Mouse (Mus musculus): ENCODE data around the gene Misp. TPM values are rescaled to one million over a fixed set of nuclear protein-coding genes. Genes with fewer than 3 reads are reported as not detected.

Misp gene
- 1.3 and 2.1 TPM in 2 replicates for polyA plus RNA-seq (2016; fragmentation: Nextera tagmentation; extraction: Ambion mirVana)

GRCm38 (mm10) chr10:79820782-79821181 is at the start of gene Misp:
Gene Misp, plus strand, starts transcription at chr10:79820989.
- Histone ChIP-seq H3K4me1 (peaks cover 24% of the 10 kb centered on the region), H3K27me3 (no peaks in the 10 kb centered on the region; the same call in 1 of the 2 replicates), H3K27ac (no peak within 1 kb of the TSS), H3K9me3 (replicated peaks) (no peaks in the 10 kb centered on the region), H3K36me3 (peaks cover 50% of the 10 kb centered on the region), H3K4me2 (replicated peaks) (no peak within 1 kb of the TSS), H3K9ac (no peak within 1 kb of the TSS), H3K4me3 (no peak within 1 kb of the TSS)
- ATAC-seq (ENCODE audit: low FRiP score), result no peak
- 71% methylated on average over 11 of the region's 11 CpGs for WGBS

GRCm38 (mm10) chr10:79772320-79772719 is 48.5 kb upstream of the Misp start:
- WGBS, result 92% methylated on average over 3 of the region's 3 CpGs

GRCm38 (mm10) chr10:79773208-79773607 is 47.6 kb upstream of the Misp start:
- H3K27ac ChIP-seq, result no peak overlapping the region
- H3K36me3 ChIP-seq, result no peaks in the 10 kb centered on the region
- H3K9ac ChIP-seq, result no peak overlapping the region
- ATAC-seq (ENCODE audit: low FRiP score), result no peak
- H3K27me3 ChIP-seq, result peaks cover 28% of the 10 kb centered on the region
- peaks cover 15% of the 10 kb centered on the region for H3K4me1 ChIP-seq
- H3K4me2 ChIP-seq (replicated peaks), result no peak overlapping the region
- H3K9me3 ChIP-seq (replicated peaks), result no peaks in the 10 kb centered on the region; the same call in 1 of the 2 replicates
- H3K4me3 ChIP-seq, result no peak overlapping the region
- 88% methylated on average over 2 of the region's 2 CpGs for WGBS

More at GRCm38 (mm10) chr10:79772320-79772719, 48.5 kb upstream of the Misp start:
- Histone ChIP-seq H3K4me2 (replicated peaks) (no peak overlapping the region), H3K27me3 (peaks cover 19% of the 10 kb centered on the region), H3K4me3 (no peak overlapping the region), H3K36me3 (no peaks in the 10 kb centered on the region), H3K4me1 (peaks cover 12% of the 10 kb centered on the region), H3K9me3 (replicated peaks) (no peaks in the 10 kb centered on the region; the same call in 1 of the 2 replicates), H3K9ac (no peak overlapping the region), H3K27ac (no peak overlapping the region)
- ATAC-seq (ENCODE audit: low FRiP score), result no peak

DNA sequence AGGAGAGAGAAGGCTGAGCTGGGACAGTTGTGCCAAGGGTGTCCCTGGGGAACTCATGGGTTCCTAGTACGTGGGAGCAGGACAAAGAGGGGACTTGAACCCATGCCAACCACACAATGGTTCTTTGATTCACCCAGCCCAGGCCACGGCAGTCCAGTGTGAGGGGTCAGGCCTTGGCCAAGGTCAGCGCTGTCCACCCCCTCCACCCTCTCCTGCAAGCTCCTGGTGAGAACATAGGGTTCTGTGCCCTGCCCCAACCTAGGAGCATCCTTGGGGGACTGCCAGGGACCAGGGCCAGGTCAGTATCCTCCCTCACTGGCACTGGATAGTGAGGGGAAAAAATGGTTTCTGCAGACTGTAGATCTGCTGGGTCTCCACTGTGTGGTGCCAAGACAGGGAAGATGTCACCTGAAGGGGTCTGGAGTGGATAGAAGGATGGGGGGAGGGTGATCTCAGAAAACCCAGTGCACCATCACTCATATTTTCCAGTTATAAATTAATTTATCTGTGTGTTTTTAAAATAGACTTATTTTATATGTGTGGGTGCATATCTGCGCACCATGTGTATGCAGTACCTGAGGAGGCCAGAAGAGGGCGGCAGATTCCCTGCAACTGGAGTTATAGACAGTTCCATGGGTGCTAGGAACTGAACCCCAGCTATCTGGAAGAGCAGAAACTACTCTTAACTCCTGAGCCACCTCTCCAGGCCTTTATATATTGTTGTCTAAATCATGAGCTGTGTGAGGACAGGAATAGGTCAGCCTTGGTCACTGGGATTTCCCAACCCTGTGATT is 46.1 kb upstream of the Misp start:
- H3K27me3 ChIP-seq, result peaks cover 43% of the 10 kb centered on the region
- H3K27ac ChIP-seq, result no peak overlapping the region
- ATAC-seq (ENCODE audit: low FRiP score), result no peak
- WGBS, result 68% methylated on average over 5 of the region's 5 CpGs
- no peak overlapping the region for H3K4me3 ChIP-seq
- no peak overlapping the region for H3K9ac ChIP-seq
- peaks cover 14% of the 10 kb centered on the region for H3K4me1 ChIP-seq
- no peak overlapping the region for H3K4me2 ChIP-seq (replicated peaks)
- H3K9me3 ChIP-seq (replicated peaks), result no peaks in the 10 kb centered on the region; the same call in 1 of the 2 replicates
- H3K36me3 ChIP-seq, result no peaks in the 10 kb centered on the region

DNA sequence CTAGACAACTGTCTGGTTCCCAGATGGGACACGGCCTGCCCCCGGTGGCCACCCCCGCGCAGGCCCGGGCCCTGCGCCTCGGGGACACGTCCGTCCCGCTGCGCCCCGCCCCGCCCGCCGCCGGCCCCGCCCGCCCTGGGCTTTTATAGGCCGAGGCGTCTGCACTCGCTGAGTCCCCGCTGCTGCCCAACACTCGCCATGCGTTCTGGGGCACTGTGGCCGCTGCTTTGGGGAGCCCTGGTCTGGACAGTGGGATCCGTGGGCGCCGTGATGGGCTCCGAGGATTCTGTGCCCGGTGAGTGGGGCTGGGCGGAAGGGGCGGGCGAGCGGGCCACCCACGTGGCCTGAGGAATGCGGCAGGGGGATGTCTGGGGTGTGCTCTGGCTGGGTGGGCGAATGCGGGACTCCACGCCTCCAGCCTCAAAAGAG is 43.7 kb upstream of the Misp start, which contains the start of gene Fstl3:
Fstl3 (plus strand) TSS at position 170 of the 429 bp plus-strand sequence.
- Histone ChIP-seq H3K9ac (peak within 1 kb of the TSS; percentile 58), H3K27ac (no peak within 1 kb of the TSS), H3K4me1 (peaks cover 30% of the 10 kb centered on the region), H3K9me3 (replicated peaks) (no peaks in the 10 kb centered on the region; the same call in 1 of the 2 replicates), H3K36me3 (no peaks in the 10 kb centered on the region), H3K4me2 (replicated peaks) (peak within 1 kb of the TSS; percentile 54), H3K27me3 (peaks cover 61% of the 10 kb centered on the region), H3K4me3 (peak within 1 kb of the TSS; percentile 29)
- no peak for ATAC-seq (ENCODE audit: low FRiP score)
- WGBS, result 1% methylated on average over 39 of the region's 39 CpGs

DNA sequence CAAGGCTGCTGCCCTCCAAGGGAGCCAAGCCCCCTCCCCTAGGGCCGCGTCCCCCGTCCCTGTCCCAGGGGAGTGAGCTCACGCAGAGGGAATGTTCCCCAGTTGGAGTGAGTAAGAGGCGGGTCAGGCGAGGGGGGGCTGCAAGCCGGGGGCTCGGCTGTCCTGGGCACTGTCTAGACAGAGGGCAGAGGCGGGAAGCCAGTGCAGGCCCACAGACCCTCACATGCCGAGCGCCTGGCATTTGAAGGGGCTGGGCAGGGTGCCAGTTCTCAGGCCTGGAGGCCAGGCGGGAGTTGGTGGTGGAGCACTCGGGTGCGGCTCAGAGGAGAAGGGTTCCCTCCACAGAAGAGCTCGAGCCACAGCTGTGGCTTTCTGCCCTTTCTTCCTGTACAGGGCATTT is 42.8 kb upstream of the Misp start:
- ATAC-seq (ENCODE audit: low FRiP score), result no peak; the same call in 1 of the 2 replicates
- no peaks in the 10 kb centered on the region for H3K36me3 ChIP-seq
- no peak overlapping the region for H3K4me3 ChIP-seq
- H3K4me2 ChIP-seq (replicated peaks), result peak overlapping the region; percentile 54
- peaks cover 30% of the 10 kb centered on the region for H3K4me1 ChIP-seq
- WGBS, result 9% methylated on average over 15 of the region's 15 CpGs
- no peak overlapping the region for H3K27ac ChIP-seq
- peaks cover 68% of the 10 kb centered on the region for H3K27me3 ChIP-seq
- no peak overlapping the region for H3K9ac ChIP-seq
- H3K9me3 ChIP-seq (replicated peaks), result no peaks in the 10 kb centered on the region; the same call in 1 of the 2 replicates

DNA sequence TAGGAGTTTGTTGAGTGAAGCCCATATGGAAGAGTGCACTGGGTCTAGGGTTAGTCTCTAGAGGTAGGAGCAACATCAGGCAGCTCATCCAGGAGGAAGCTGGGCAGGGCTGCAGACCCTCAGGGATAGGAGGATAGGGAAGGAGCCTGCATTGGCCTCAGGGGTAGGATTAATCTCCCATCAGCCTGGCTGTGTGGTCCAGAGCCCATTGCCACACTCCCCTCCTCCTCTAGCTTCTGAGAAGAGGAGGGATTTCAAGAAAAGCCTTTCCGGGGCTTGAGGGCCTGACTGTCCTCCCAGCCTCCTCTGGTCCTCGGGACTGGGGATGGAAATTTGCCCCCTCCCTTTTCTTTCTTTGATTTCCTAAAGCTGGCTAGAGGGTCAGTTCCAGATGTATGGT is 41.6 kb upstream of the Misp start:
- Histone ChIP-seq H3K4me3 (no peak overlapping the region), H3K9ac (no peak overlapping the region), H3K27me3 (peaks cover 71% of the 10 kb centered on the region), H3K27ac (no peak overlapping the region), H3K4me2 (replicated peaks) (no peak overlapping the region), H3K9me3 (replicated peaks) (no peaks in the 10 kb centered on the region; the same call in 1 of the 2 replicates), H3K4me1 (peaks cover 31% of the 10 kb centered on the region), H3K36me3 (no peaks in the 10 kb centered on the region)
- no peak for ATAC-seq (ENCODE audit: low FRiP score)
- 23% methylated on average over 2 of the region's 2 CpGs for WGBS

DNA sequence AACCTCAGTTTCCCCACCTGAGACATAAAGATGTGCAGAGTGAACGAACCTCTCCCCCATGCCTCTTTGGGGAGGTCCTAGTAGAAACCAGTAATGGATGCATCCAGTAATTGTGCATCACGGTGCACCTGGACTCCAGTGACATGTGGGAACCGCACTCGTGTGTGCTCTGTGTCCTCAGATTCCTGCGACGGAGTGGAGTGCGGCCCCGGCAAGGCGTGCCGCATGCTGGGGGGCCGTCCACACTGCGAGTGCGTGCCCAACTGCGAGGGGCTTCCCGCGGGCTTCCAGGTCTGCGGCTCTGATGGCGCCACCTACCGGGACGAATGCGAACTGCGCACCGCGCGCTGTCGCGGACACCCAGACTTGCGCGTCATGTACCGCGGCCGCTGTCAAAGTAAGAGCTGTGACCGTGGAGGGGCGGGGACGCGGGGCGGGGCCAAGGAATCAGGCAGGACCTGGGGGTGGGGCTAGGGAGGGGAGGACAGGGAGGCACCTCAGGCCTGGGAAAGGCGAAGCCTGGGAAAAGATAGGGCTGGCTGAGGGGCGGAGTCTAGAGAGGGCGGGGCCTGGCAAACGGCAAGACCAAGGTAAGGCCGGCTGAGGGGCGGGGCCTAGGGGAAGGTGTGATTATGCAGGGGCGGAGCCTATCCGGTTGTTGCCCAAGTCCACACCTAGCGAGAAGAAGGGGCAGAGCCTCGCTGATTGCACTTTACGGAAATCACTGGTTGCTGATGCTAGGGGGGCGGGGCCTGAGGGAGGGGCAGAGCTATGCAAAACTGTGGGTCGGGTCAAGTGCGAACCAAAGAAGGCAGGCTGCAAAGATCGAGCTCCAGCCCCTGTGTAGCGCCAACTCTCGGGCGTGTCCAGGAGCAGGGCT is 40.8 kb upstream of the Misp start:
- H3K4me2 ChIP-seq (replicated peaks), result peak overlapping the region; percentile 67
- WGBS, result 1% methylated on average over 52 of the region's 55 CpGs
- H3K27ac ChIP-seq, result no peak overlapping the region
- peaks cover 34% of the 10 kb centered on the region for H3K4me1 ChIP-seq
- H3K9ac ChIP-seq, result peak overlapping the region; percentile 50; the same call in 1 of the 2 replicates
- H3K27me3 ChIP-seq, result peaks cover 80% of the 10 kb centered on the region
- H3K36me3 ChIP-seq, result no peaks in the 10 kb centered on the region
- peak overlapping the region; percentile 36 for H3K4me3 ChIP-seq
- ATAC-seq (ENCODE audit: low FRiP score), result peak; percentile 89
- H3K9me3 ChIP-seq (replicated peaks), result no peaks in the 10 kb centered on the region; the same call in 1 of the 2 replicates

GRCm38 (mm10) chr10:79780664-79781015 is 40.1 kb upstream of the Misp start:
- under 1% methylated on average over 12 of the region's 13 CpGs for WGBS
- Histone ChIP-seq H3K9ac (peak overlapping the region; percentile 50; the same call in 1 of the 2 replicates), H3K4me2 (replicated peaks) (peak overlapping the region; percentile 67), H3K36me3 (no peaks in the 10 kb centered on the region), H3K27ac (no peak overlapping the region), H3K27me3 (peaks cover 82% of the 10 kb centered on the region), H3K4me3 (peak overlapping the region; percentile 36), H3K4me1 (peaks cover 34% of the 10 kb centered on the region), H3K9me3 (replicated peaks) (no peaks in the 10 kb centered on the region)
- ATAC-seq (ENCODE audit: low FRiP score), result 0 out of 2 replicates have a peak, but pooled peaks have one; percentile 5

- Histone ChIP-seq H3K27ac (no peak overlapping the region), H3K4me2 (replicated peaks) (peak overlapping the region; percentile 67), H3K9me3 (replicated peaks) (no peaks in the 10 kb centered on the region), H3K27me3 (peaks cover 79% of the 10 kb centered on the region), H3K9ac (no peak overlapping the region), H3K4me3 (peak overlapping the region; percentile 36), H3K36me3 (no peaks in the 10 kb centered on the region), H3K4me1 (peaks cover 34% of the 10 kb centered on the region)
- 29% methylated on average over 21 of the region's 21 CpGs for WGBS
- ATAC-seq (ENCODE audit: low FRiP score), result no peak
These were observed 39.6 kb upstream of the Misp start for GRCm38 (mm10) chr10:79781139-79781538.

DNA sequence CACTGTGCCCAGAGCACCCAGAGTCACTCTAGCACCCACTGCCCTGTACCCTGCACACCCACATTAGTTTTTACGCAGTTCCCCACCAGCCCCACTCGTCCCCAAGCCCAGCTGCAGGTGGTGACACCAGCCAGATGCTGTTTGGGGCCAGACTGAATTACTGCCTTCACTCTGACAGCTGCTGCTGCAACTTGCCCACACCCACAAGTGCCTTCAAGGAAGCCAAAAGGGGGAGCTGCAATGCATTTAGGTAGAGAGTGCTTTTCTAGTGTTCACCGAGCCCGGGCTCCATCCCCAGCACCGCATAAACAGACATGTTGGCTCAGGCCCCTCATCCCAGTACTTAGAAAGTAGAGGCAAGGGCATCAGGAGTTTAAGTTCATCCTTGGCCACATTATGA is 38.8 kb upstream of the Misp start:
- H3K27ac ChIP-seq, result no peak overlapping the region
- H3K9ac ChIP-seq, result no peak overlapping the region
- peaks cover 32% of the 10 kb centered on the region for H3K4me1 ChIP-seq
- H3K36me3 ChIP-seq, result no peaks in the 10 kb centered on the region
- 56% methylated on average over 5 of the region's 5 CpGs for WGBS
- no peak for ATAC-seq (ENCODE audit: low FRiP score)
- no peak overlapping the region for H3K4me2 ChIP-seq (replicated peaks)
- H3K27me3 ChIP-seq, result peaks cover 71% of the 10 kb centered on the region
- H3K4me3 ChIP-seq, result no peak overlapping the region
- no peaks in the 10 kb centered on the region for H3K9me3 ChIP-seq (replicated peaks)

DNA sequence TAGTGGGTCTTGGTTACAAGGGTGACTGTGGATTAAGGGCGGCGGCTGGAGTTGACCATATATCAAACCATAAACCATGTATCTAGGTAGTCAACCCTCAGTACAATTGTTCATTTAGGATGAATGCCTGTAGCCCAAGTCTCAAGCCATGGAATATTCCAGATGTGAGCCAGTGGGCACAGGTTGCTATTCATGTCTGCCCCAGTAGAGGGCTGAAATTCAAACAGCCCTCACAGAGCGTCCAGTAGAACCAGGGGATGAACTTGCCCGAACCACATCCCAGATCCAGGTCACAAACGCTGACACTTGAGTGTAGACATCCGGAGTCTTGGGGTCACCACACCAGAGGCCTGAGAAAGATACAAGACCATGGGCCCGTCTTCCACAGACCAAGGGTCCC is 37.7 kb upstream of the Misp start:
- Histone ChIP-seq H3K27me3 (peaks cover 60% of the 10 kb centered on the region), H3K4me2 (replicated peaks) (no peak overlapping the region), H3K36me3 (no peaks in the 10 kb centered on the region)

More for the DNA sequence above, 37.7 kb upstream of the Misp start:
- no peak for ATAC-seq (ENCODE audit: low FRiP score)
- H3K9ac ChIP-seq, result no peak overlapping the region
- 69% methylated on average over 7 of the region's 7 CpGs for WGBS
- no peak overlapping the region for H3K27ac ChIP-seq
- H3K9me3 ChIP-seq (replicated peaks), result no peaks in the 10 kb centered on the region
- peaks cover 21% of the 10 kb centered on the region for H3K4me1 ChIP-seq
- H3K4me3 ChIP-seq, result no peak overlapping the region

Data from hindbrain, embryonic 12.5 days (tissue).